Mouse (Mus musculus) urinary bladder, postnatal 36 days (tissue): ENCODE results near the gene Sept10.

Source experiments
- DNase-seq, 2 experiments: peaks; one replicate each; pipeline ENCODE4 v3.0.0; 2022; ENCODE audit warnings: low spot score in 2 of 2, mixed read lengths in 1 of 2

Gene Sept10

DNA sequence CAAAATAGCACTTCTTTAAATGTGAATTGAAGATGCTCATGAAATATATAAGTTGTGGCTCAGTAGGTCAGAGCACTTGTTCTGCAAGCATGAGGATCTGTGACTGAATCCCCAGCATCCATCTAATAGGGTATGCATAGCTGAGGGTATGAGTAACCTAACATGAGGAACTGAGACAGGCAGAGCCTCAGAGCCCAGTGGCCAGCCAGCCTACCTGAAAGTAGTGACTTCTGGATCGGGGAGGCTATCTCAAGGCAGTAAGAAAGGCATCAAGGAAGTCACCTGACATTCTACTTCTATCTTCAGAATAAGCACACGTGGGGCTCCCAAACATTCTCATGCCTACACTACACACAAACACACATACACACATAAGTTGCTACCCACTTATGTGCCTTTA is 3.5 kb upstream of the Sept10 start:
- DNase-seq, result no peak

DNA sequence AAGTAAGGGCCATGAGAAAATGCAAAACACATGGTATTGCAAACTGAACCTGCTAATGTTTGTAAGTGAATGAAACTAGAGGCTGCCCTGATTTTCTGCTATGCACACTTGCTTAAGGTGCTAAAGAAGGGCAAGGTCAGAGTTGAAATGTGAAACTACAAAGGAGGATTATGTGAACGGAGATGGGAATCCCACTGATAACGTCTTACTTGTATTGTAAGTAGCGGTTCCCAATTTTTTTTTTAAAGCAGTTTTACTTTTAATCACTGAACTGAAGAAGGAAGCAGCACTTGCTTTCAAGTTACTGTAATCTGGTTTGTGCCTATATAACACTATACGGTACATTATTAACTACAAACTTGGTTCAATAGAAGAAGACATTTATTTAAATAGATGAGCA is 2.2 kb upstream of the Sept10 start:
- DNase-seq, result no peak

DNA sequence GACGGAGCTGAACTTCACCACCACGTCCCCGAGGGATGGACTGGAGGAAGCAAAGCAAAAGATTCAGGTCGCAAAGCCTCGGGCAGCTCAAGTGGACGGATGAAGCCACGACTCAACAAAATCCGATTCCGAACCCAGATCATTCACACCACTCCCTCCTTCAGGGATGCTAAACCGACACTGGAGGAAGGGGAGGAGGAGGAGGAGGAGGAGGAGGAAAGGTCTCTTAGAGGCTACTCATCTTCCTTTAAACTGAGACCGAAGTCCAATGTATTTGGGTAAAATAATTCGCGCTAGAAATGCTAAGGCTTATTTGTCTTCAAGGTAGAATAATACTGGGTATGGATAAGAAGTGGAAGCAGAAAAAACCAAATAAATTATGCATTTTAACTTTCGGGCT is 1.7 kb upstream of the Sept10 start:
- DNase-seq, result no peak

DNA sequence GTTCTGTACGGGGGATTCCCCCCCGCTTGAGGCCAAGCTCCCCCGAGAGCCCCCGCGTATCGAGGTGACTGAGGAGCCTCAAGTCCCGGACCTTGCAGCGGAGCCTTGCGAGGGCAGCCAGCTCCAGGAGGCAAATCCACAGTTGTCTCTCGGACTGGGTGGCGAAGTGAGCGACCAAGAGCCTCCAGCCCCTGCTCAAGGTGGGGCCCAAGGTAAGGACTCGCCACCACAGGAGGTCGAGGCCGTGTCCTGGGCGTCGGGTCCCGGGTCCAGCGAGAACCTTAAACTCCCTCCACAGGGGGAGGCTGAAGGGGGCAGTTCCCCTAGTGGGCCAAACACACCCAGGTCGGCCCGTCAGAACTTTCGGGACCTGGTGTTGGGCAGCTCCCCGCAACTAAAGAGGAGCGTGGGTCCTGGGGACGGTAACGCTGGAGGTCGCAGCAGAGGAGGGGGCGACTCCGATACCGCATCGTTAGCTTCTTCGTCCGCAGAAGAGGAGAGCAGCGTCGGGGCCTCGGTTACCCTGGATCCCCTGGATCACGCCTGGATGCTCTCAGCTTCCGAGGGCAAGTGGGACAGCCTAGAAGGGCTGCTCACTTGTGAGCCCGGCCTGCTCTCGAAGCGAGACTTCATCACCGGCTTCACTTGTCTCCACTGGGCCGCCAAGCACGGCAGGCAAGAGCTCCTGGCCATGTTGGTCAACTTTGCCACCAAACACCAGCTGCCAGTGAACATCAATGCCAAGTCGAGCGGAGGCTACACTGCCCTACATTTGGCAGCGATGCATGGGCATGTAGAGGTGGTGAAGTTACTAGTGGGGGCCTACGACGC is 839 bp upstream of the Sept10 start:
- DNase-seq, result peak; percentile 29 to 62

DNA sequence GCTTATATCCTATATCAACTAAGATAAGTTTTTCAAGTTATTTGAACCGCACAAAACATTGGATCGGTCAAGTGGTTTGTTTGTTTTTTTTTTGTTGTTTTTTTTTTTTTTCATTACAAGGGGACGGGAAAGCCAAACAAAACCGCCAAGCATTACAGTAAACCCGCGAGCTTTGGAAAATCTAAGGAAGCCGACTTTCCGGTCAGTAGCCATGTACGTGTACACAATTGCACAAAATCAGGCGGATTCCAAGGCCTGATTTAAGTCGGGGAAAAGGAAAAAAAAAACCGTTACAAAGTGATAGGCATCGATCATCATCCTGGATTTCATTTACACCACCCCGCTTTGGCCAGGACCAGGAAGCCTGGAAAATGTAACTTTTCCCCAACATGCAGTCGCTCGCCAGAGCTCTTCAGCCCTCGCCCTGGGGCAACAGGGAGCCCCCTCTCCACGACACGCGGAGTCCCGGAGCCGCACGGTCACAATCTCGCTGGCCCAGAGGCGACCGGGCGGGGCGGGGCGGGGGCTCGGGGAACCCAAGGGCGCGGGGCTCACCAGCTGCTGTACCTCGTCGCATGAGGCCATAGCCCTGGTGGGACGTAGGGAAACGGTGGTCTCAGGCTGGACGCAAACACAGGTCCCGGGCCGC is 699 bp downstream of the Sept10 start:
- DNase-seq, result no peak

DNA sequence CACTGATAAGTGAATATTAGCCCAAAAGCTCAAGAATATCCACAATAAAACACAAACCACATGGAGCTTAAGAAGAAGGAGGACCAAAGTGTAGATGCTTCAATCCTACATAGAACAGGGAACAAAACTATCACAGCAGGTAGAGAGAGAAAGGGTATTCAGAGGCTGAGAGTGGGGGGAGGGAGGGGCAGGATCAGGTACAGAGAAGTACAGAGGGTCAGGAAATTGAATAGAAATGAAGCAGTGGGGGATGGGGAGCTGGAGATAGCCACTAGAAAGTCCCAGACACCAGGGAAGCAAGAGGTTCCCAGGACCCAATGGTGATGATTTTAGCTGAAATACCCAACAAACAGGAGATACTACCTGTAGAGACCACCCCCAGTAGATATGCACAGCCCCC is 21.6 kb downstream of the Sept10 start:
- no peak for DNase-seq

DNA sequence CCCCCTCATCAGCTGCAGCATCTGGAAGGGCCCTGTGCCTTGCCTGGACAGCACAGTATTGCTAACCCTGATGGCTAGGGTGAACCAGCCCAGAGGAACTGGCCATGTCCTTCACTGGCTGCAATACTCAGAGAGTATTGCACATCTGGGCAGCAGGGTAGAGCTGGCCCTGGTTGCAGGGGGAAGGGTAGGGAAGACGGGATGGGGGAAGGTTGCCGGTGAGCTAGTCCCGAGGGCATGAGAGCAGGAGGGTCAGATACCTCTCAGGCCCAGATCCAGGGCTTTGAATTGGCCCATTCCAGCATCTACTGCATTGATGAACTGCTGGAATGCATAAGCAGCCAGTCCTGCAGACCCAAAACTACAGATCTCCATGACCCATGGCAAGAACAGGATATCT is 24.9 kb downstream of the Sept10 start:
- DNase-seq, result no peak

DNA sequence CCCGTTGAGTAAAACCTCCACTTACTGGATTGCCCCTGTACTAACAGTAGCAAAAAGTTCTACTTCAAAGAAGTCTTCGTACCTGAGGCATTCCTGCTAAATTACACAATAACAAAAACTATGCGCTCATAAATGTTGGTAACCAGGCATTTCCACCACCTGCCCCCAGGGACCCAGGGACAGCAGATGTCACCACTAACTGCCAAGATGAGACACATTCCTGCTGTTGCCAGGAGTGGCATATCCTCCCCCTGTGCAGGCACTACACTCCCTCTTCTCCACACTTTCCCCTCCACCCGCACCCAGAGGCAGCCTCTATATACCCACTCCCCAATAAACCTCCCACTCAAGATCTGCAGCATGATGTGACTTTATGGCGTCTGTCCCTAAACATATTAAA is 26.8 kb downstream of the Sept10 start:
- DNase-seq, result no peak

DNA sequence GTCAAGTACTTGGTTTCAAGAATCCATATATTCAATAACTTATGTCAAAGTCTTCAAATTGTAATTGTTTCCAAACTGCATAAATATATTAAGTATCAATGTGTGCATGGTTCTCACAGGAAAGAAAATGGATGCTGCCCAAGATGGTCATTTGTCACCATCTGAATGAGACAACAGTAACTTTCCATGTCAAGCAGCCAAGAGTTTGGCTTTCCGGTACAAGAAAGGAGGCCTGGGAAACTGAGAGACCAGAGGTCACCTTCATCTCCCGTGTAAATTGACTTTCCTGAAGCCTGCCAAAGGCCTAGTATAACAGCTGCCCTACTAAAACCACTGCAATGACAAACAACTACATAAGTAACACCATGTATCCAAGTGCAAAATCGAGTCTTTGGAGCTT is 39.3 kb downstream of the Sept10 start:
- no peak for DNase-seq

DNA sequence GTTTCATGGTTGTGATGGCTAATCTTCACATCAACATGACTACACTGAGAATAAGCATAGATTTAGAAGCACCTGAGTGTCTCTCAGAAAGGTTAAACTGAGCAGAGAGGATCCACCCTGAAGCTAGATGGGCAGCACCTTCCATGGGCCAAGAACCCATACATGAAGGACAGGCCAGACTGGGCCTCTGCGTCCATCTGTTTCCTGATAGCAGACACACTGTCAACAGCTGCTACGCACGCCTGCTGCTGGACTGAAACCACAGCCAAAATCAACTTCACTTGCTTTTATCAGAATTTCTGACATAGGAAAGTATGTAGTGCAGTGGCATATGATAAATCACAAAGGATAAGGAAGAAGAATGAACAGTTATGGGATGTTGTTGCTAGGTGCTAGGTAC is 42.0 kb downstream of the Sept10 start:
- DNase-seq, result no peak

DNA sequence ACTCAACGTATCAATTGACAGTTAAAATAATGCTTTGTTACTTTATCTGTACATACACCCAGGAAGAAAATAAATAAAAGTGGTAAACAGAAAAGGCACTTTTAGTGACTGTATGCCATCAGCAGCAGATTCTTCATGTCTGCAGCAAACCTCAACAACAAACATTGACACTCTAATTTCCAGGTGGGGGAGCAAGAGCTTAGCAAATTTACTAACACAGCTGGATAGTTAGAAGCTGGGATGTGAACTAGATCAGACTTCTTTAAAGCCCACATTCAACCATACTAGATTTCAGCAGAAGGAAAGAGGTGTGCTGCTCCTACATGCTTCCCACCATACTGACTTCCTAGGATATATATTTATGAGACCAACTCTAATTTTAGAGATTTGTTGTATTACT is 49.1 kb downstream of the Sept10 start:
- DNase-seq, result no peak

DNA sequence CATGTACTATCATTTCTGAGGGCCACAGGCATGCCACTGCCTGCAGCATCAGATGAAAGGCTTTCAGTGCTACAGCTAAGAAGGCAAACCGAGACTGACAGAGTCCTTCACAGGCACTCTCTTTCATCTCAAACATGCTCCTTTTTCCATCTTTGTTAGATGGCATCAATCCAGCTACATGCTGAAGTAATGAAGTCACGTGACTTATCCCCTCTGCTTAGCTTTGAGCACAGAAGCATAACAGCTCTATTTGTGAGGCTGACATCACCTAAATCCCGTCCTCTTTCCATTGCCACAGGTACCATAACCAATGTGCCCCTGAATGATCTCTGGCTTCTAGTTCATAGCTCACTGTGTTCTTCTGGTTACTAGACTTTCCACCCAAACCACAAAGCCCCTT is 50.6 kb downstream of the Sept10 start:
- no peak for DNase-seq

DNA sequence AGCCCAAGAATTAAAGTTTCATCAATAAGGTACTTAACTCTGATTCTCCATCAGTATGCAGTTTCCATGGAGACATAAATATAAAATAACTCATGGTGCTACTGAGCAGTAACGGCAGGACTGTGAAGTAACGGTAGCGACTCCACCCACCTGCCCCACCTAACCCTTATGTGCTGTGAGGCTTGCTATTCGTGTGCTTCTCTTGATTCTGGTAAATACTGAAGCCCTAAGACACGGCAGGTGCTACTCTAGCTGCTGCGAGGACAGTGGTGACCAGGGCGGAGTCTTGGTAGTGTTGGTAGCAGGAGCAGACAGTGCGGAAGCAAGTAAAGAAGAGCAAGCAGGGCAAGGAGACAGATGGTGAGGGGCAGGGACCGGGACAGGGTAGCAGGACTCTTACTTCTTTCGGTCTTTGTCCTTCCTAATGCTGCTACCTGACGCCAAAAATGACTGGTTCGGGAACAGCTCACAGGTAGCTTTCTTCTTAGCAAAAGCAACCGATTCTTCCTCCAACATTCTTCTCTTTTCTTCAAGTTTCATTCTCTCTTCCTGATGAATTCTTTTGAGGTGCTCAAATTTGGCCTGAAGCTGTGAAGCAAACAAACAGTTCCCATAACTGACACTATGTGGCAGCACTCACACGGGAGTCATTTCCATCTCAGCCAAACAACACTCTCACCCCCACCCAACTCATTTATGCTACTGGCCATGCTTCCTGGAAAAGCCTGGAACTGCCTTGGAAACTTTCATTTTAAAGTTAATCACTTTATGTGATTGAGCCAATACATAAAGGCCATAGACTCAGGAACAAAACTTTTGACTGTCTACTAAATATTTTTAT is 55.3 kb downstream of the Sept10 start:
- DNase-seq, result peak; percentile 32 to 34

DNA sequence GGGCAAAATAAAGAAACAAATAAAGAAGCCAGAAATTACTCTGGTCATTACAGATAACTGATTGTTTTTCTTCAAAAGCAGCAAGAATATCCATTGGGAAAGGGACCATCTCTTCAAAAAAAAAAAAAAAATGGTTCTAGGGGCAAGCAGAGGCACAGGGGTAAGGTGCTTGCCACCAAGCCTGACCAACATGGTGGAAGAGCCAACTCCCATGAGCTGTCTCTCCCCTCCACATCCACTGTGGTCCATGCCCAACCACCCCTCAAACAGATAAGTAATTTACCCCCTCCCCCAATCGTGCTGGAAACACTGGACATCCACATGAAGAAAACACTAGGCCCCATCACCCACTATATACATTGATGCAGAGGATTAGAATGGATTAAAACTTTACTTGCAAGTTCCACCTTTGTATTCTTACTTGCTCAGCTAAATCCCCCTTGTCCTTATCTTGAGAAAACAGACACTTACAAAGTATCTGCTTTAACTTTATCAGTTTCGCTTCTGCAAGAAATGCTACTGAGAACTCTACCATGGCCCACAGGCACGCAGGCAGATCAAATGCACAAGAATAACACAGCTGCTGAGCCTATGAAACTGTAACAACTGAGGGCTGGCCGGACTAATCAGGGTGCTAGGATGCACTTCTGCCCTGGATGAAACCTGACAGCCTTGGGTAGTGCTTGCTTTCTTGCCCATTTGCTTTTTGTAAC is 59.3 kb downstream of the Sept10 start:
- no peak for DNase-seq

DNA sequence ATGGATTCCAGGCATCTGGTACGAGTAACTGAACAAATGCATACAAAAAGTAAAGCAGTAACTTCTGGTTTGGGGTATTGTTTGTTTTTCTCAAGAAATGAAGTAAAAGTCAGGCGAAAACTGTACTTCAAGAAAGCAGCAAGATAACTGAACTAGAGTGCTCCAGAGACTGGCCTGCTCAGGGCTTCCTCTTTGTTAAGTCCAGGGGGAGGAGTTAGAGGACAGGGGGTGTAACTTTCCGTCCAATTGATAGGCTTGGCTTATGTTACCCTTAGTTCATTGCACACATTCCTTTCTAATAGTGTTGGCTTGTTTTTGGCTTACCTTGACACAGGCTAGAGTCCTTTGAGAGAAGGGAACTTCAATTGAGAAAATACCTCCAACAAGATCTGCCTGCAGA is 63.0 kb downstream of the Sept10 start:
- no peak for DNase-seq

DNA sequence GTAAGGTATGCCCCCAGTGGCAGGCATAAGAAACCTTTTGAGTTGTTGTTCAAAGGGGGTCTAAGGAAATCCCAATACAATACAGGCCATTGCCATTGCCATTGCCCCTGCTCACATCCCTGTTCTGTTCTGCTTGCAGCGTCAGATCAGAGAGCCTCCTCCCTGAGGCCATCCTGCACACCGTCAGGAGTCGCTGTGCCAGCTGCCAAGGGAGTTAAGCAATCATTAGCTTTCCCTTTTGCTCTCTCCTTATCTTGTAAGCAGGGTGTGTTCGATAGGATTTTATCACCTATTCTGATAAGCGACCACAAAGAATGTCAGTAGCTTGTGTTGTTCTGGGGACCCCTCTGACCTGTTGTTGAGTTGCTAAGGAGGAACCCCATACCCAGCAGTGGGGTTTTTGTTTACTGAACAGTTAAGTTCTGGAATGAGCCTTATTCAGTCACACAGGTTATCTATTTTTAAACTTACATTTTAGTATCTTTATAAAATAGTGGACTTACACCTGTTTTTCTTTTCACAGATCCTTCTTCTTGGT is 69.0 kb downstream of the Sept10 start:
- peak in 1 of 2 experiments; percentile 18 for DNase-seq

DNA sequence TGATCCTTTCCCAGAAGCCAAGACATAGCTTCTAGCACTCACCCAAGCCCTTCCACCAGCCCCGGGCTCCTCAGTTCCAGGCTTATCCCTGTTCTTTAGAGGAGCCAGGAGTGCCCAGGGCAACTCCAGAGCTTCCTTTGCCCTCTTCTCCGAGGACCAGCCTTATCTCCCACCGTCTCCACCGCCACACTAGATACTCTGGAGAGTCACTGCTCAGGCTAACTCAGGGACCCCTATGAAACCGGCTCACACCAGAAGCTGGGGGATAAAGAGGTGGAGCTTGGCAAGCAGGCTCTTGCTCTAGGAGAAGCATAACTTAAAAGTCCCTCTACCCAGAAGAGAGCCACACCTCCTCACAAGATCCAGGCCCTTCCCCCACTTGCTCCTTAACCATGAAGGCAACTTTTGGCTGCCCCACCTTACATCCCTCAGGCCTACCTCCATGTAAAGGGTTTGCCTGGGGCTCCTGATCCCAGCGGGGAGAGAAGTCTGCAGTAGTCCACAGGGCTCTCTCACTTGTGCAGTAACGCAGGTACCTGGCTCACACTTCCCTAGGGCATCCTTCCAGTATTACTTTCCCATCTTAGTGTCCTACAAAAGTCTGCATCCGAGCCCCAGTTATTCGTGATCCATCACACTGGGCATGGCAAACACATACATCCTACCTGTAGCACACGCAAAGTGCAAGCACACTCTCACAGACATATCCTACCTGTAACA is 70.5 kb downstream of the Sept10 start:
- no peak for DNase-seq

DNA sequence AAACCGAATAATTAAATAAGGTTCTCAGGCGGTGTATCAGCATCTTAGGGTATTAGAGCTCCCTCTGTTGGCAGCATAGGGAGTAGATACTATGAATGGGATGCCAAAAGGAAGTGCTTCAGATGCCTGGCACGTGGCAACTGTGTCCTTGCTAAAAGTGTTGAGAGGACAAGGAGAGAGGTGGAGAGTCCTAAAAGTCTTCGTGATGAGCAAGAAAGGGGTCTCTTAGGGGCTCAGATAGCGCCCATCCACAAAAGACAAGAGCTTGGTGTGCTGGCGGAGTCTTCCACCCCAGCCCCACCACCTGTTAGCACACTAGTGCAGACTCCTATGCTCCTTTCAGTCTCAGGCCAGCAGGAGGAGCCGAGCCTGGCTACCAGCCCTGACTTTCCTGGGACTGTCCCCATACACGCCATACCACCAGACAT is 71.7 kb downstream of the Sept10 start:
- DNase-seq, result peak in 1 of 2 experiments; percentile 8

DNA sequence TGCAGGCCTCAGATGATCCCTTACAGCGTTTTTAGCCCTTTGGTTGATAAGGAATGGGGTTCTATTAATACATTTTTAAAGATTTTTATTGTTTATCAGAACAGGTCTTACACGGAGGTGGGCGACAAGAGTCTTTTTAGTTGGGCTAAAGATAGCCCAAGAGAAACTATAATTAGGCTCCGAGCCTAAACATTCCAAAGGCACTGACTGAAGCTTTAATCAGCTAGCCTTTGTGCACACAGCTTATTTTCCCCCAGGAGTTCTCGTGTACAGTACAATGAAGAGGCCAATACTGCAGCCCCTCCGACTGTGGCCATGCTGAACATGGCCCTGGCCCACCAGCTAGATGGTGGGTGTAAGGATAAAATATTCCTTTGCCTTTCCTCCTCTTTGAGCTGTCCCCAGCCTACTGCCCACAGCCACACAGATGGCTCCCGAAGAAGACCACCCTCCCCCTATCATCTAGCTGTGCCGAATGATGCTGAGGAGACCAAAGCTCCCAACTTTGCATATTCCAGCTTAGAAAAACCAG is 88.1 kb downstream of the Sept10 start:
- DNase-seq, result no peak

DNA sequence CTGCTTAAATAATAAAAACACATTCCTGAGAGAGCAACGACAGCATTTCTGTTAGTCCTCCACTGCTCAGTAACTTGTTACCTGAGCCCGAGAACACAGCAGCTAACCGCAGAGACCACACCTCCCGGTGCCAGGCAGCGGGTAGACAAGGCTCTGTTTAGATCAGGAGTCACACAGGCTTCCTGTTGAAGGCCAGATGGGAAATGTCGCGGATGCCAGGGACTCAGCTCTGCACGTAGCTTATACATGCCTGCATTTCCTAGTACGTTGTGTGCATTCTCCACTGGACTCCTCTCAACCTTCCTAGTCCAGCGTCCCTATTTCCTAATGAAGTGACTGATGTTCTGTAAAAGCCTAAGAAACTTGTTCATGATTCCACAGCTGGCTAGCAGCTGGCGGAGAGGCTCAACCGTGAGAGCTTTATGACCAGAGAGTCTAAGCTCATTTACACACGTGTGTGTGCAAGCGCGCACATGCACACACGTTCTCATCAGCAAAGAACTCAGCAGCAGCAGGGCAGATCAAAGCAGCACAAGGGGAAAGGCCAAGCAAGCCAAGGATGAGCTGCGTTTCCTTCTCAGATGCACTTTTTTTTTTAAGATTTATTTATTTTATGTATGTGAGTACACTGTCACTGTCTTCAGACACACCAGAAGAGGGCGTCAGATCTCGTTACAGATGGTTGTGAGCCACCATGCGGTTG is 89.6 kb downstream of the Sept10 start:
- no peak for DNase-seq
